Mouse (Mus musculus): ENCODE data around the gene Gsto1. TPM values are rescaled to one million over a fixed set of nuclear protein-coding genes. Genes with fewer than 3 reads are reported as not detected.
"Not testable (repeated sequence)": the region's sequence is repeated elsewhere in the genome, so short reads cannot be mapped to it uniquely, and the experiment has no call there.

Gsto1 gene
- 100 to 1,000 TPM in 1 of 2 experiments, 10 to 100 TPM in 1; 92.1 to 145 TPM for total RNA-seq (2021)
- long read RNA-seq, experiment 1, transcript Gsto1-201 (6 exons, 1,182 nt): major isoform, 142 of 149 reads
- long read RNA-seq, experiment 1, partial matches to known transcripts: 3 of 149 reads
- long read RNA-seq, experiment 1, other reads (novel, unspliced or antisense): 1 of 149 reads
- long read RNA-seq, experiment 2, transcript Gsto1-201 (6 exons, 1,182 nt): major isoform, 36 of 37 reads
- long read RNA-seq, experiment 2, partial matches to known transcripts: 0 of 37 reads
- long read RNA-seq, experiment 2, other reads (novel, unspliced or antisense): 1 of 37 reads

- peak; percentile 96 for DNase-seq
Observed at GRCm38 (mm10) chr19:47854796-47855783, at the start of gene Gsto1. Gsto1 (plus strand) TSS chr19:47854970.

GRCm38 (mm10) chr19:47812091-47812490 is 42.7 kb upstream of the Gsto1 start:
- no peak for DNase-seq

- no peak for DNase-seq
Observed at GRCm38 (mm10) chr19:47814721-47815120, 40.0 kb upstream of the Gsto1 start.

- DNase-seq: no peak
Observed at GRCm38 (mm10) chr19:47817692-47818091, 37.1 kb upstream of the Gsto1 start.

GRCm38 (mm10) chr19:47820832-47821493 is 33.8 kb upstream of the Gsto1 start:
- peak; percentile 69 to 76 for DNase-seq

GRCm38 (mm10) chr19:47821494-47821872 is 33.3 kb upstream of the Gsto1 start:
- DNase-seq: no peak

- no peak for DNase-seq
Observed at GRCm38 (mm10) chr19:47822143-47822796, 32.5 kb upstream of the Gsto1 start.

- DNase-seq: no peak
Observed at GRCm38 (mm10) chr19:47824026-47824425, 30.7 kb upstream of the Gsto1 start.

- no peak for DNase-seq
Observed at GRCm38 (mm10) chr19:47829913-47830450, 24.8 kb upstream of the Gsto1 start.

- no peak for DNase-seq
Observed at GRCm38 (mm10) chr19:47831111-47831510, 23.7 kb upstream of the Gsto1 start.

GRCm38 (mm10) chr19:47832316-47832715 is 22.5 kb upstream of the Gsto1 start:
- no peak for DNase-seq

- no peak for DNase-seq
Observed at GRCm38 (mm10) chr19:47834614-47835013, 20.2 kb upstream of the Gsto1 start.

GRCm38 (mm10) chr19:47835776-47836175 is 19.0 kb upstream of the Gsto1 start:
- no peak for DNase-seq

- peak; percentile 58 to 63 for DNase-seq
Observed at GRCm38 (mm10) chr19:47836701-47837526, 17.9 kb upstream of the Gsto1 start.

- no peak for DNase-seq
Observed at GRCm38 (mm10) chr19:47837527-47837901, 17.3 kb upstream of the Gsto1 start.

- not testable (repeated sequence) for DNase-seq
Observed at GRCm38 (mm10) chr19:47841234-47841633, 13.5 kb upstream of the Gsto1 start.

GRCm38 (mm10) chr19:47849735-47850134 is 5.0 kb upstream of the Gsto1 start:
- no peak for DNase-seq

- DNase-seq: not testable (repeated sequence)
Observed at GRCm38 (mm10) chr19:47852131-47852530, 2.6 kb upstream of the Gsto1 start.

- no peak for DNase-seq
Observed at GRCm38 (mm10) chr19:47853053-47853452, 1.7 kb upstream of the Gsto1 start.

GRCm38 (mm10) chr19:47853951-47854795 is 597 bp upstream of the Gsto1 start:
- peak; percentile 26 to 42 for DNase-seq
